Mouse (Mus musculus): Measurements from ENCODE around the gene Gpr153. TPM values are rescaled to one million over a fixed set of nuclear protein-coding genes. Genes with fewer than 3 reads are reported as not detected.
A peak's percentile ranks its signal among the peaks of the same experiment; 100 is the strongest.

Gpr153 gene
- polyA plus RNA-seq, 1 experiment from 2014 or later: 5.2 TPM

GRCm38 (mm10) chr4:152315498-152316213, 41.6 kb downstream of the Gpr153 start:
- peaks cover 39% of the 10 kb centered on the region for H3K27me3 ChIP-seq (ENCODE audit: insufficient read depth, low read length)
- H3K27ac ChIP-seq: no peak overlapping the region
- DNase-seq (ENCODE audit: low spot score) (no peak), ATAC-seq (replicated peaks; ENCODE audit: low FRiP score, low read depth) (no peak)
- 1% methylated on average over 43 of the region's 43 CpGs for WGBS
- no peaks in the 10 kb centered on the region for H3K36me3 ChIP-seq (ENCODE audit: insufficient read depth, low read length)
- H3K9ac ChIP-seq (ENCODE audit: low read depth, low read length): 0 out of 2 replicates have a peak overlapping the region, but pooled peaks have one; percentile 8
- H3K4me1 ChIP-seq (replicated peaks; ENCODE audit: insufficient read depth, low read length): peaks cover 30% of the 10 kb centered on the region
- no peaks in the 10 kb centered on the region for H3K9me3 ChIP-seq (replicated peaks; ENCODE audit: low read length)
- H3K4me2 ChIP-seq (ENCODE audit: low read length): peak overlapping the region; percentile 58
- TF ChIP-seq CTCF (IDR thresholded peaks at IDR 0.05; ENCODE audit: low read depth): no peak
- H3K4me3 ChIP-seq (replicated peaks; ENCODE audit: low read depth, low read length): peak overlapping the region; percentile 26

GRCm38 (mm10) chr4:152317631-152318033, 43.6 kb downstream of the Gpr153 start:
- Histone ChIP-seq H3K27ac (no peak overlapping the region), H3K36me3 (ENCODE audit: insufficient read depth, low read length) (no peaks in the 10 kb centered on the region), H3K9ac (ENCODE audit: low read depth, low read length) (no peak overlapping the region), H3K4me2 (ENCODE audit: low read length) (no peak overlapping the region), H3K4me3 (replicated peaks; ENCODE audit: low read depth, low read length) (no peak overlapping the region), H3K27me3 (ENCODE audit: insufficient read depth, low read length) (peaks cover 30% of the 10 kb centered on the region), H3K4me1 (replicated peaks; ENCODE audit: insufficient read depth, low read length) (peaks cover 24% of the 10 kb centered on the region), H3K9me3 (replicated peaks; ENCODE audit: low read length) (no peaks in the 10 kb centered on the region)
- no peak for ATAC-seq (replicated peaks; ENCODE audit: low FRiP score, low read depth)
- TF ChIP-seq CTCF (IDR thresholded peaks at IDR 0.05; ENCODE audit: low read depth): no peak
- WGBS: 85% methylated on average over 6 of the region's 6 CpGs
- DNase-seq (ENCODE audit: low spot score): no peak

DNA sequence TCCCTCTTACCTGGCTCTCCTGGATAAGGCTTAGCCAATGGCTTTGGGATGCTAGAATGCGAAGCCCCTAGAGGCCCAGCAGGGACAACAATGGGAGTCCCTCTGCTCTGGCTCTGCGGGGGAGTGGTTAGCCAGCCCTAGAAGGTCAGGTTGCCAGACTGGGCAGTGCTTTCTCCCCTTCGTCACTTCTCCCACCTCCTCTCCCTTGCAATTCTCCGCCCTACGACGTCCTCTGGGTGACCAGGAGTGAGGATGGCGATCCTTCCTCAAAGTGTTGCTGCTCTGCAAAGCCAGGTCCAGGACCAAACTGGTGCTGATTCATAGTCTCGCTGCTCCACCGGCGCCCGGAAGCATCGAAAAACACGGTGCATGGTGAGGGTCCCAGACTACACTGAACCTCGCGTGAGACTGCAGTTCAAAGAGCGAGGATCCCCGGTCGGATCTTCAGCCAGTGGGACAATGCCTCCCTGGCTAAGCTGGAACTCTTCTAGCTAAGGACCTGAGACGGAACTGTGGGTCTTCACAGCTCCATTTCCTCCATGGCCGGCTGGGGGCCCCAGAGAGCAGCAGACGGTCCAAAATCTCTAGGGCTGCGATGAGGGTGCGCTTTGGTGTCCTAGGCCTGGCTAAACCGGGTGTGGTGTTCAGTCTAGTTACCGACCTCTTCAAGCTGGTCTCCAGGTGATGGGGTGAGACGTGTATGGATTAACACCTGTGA, 44.6 kb downstream of the Gpr153 start, which contains the start of gene Rnf207:
Gene Rnf207, minus strand, starts transcription at position 477 of the 718 bp plus-strand sequence.
- no peak; the same call in 1 of the 2 replicates for ATAC-seq (replicated peaks; ENCODE audit: low FRiP score, low read depth)
- peak; percentile 61; the same call in 1 of the 2 replicates for TF ChIP-seq CTCF (IDR thresholded peaks at IDR 0.05; ENCODE audit: low read depth)
- Histone ChIP-seq H3K4me3 (replicated peaks; ENCODE audit: low read depth, low read length) (0 out of 2 replicates have a peak within 1 kb of the TSS, but pooled peaks have one; percentile 14), H3K9me3 (replicated peaks; ENCODE audit: low read length) (no peaks in the 10 kb centered on the region), H3K4me1 (replicated peaks; ENCODE audit: insufficient read depth, low read length) (peaks cover 14% of the 10 kb centered on the region; the same call in 1 of the 2 replicates), H3K4me2 (ENCODE audit: low read length) (peak within 1 kb of the TSS; percentile 49), H3K36me3 (ENCODE audit: insufficient read depth, low read length) (no peaks in the 10 kb centered on the region), H3K27ac (no peak within 1 kb of the TSS; the same call in 1 of the 2 replicates), H3K9ac (ENCODE audit: low read depth, low read length) (peak within 1 kb of the TSS; percentile 37; the same call in 1 of the 2 replicates), H3K27me3 (ENCODE audit: insufficient read depth, low read length) (peaks cover 24% of the 10 kb centered on the region)
- WGBS: 3% methylated on average over 26 of the region's 26 CpGs
- peak; percentile 65 for DNase-seq (ENCODE audit: low spot score)

GRCm38 (mm10) chr4:152321464-152321863, 47.4 kb downstream of the Gpr153 start:
- DNase-seq (ENCODE audit: low spot score) (no peak), ATAC-seq (replicated peaks; ENCODE audit: low FRiP score, low read depth) (no peak)
- H3K27ac ChIP-seq: no peak overlapping the region
- 34% methylated on average over 5 of the region's 5 CpGs for WGBS
- no peaks in the 10 kb centered on the region for H3K36me3 ChIP-seq (ENCODE audit: insufficient read depth, low read length)
- TF ChIP-seq CTCF (IDR thresholded peaks at IDR 0.05; ENCODE audit: low read depth): no peak
- no peak overlapping the region for H3K9ac ChIP-seq (ENCODE audit: low read depth, low read length)
- no peak overlapping the region for H3K4me2 ChIP-seq (ENCODE audit: low read length)
- H3K4me1 ChIP-seq (replicated peaks; ENCODE audit: insufficient read depth, low read length): peaks cover 7% of the 10 kb centered on the region; the same call in 1 of the 2 replicates
- no peaks in the 10 kb centered on the region for H3K9me3 ChIP-seq (replicated peaks; ENCODE audit: low read length)
- 0 out of 2 replicates have a peak, but pooled peaks cover 6% of the 10 kb centered on the region for H3K27me3 ChIP-seq (ENCODE audit: insufficient read depth, low read length)
- no peak overlapping the region for H3K4me3 ChIP-seq (replicated peaks; ENCODE audit: low read depth, low read length)

- DNase-seq (ENCODE audit: low spot score) (no peak), ATAC-seq (replicated peaks; ENCODE audit: low FRiP score, low read depth) (0 out of 2 replicates have a peak, but pooled peaks have one; percentile 11)
- Histone ChIP-seq H3K27ac (no peak overlapping the region), H3K4me1 (replicated peaks; ENCODE audit: insufficient read depth, low read length) (peaks cover 7% of the 10 kb centered on the region; the same call in 1 of the 2 replicates), H3K36me3 (ENCODE audit: insufficient read depth, low read length) (peaks cover 11% of the 10 kb centered on the region; the same call in 1 of the 2 replicates), H3K4me3 (replicated peaks; ENCODE audit: low read depth, low read length) (peak overlapping the region; percentile 93), H3K4me2 (ENCODE audit: low read length) (peak overlapping the region; percentile 84; the same call in 1 of the 2 replicates), H3K9me3 (replicated peaks; ENCODE audit: low read length) (no peaks in the 10 kb centered on the region), H3K9ac (ENCODE audit: low read depth, low read length) (no peak overlapping the region), H3K27me3 (ENCODE audit: insufficient read depth, low read length) (no peaks in the 10 kb centered on the region)
- no peak for TF ChIP-seq CTCF (IDR thresholded peaks at IDR 0.05; ENCODE audit: low read depth)
- WGBS: 51% methylated on average over 16 of the region's 16 CpGs
Measured at GRCm38 (mm10) chr4:152324641-152325562, 50.9 kb downstream of the Gpr153 start.

Data from kidney, postnatal 0 days (tissue).